Mouse (Mus musculus) hindbrain, embryonic 14.5 days (tissue): ENCODE measurements around the gene Col26a1. TPM values are rescaled to one million over a fixed set of nuclear protein-coding genes. Genes with fewer than 3 reads are reported as not detected.

Experiments
- ATAC-seq: fragments of 200-750 bp; cut with Nextera tagmentation; 2 replicates; pipeline ENCODE4 v1.8.0; 2017; ENCODE audit warnings: moderate number of reproducible peaks, mild to moderate bottlenecking, moderate TSS enrichment, moderate library complexity; ENCODE audit not compliant: low FRiP score
- DNase-seq: peaks from one replicate; pipeline ENCODE4 v3.0.0-alpha.2; 2015; ENCODE audit warnings: low spot score
- H3K27ac ChIP-seq: fragments of 300-500 bp; sonication (generic); 2 replicates; pipeline ENCODE4 v1.5.1; 2014; ENCODE audit warnings: mild to moderate bottlenecking, moderate library complexity
- H3K27me3 ChIP-seq: fragments of 300-500 bp; sonication (generic); 2 replicates; pipeline ENCODE4 v1.6.1; 2014; ENCODE audit warnings: mild to moderate bottlenecking, low read length, mixed read lengths; ENCODE audit not compliant: control insufficient read depth, insufficient read depth
- H3K36me3 ChIP-seq: fragments of 300-500 bp; sonication (generic); replicated peaks from 2 replicates; pipeline ENCODE4 v1.6.1; 2014; ENCODE audit not compliant: control insufficient read depth, insufficient read depth
- H3K4me1 ChIP-seq: fragments of 300-500 bp; sonication (generic); replicated peaks from 2 replicates; pipeline ENCODE4 v1.6.1; 2014; ENCODE audit warnings: antibody characterized with exemption, low read length, mixed read lengths; ENCODE audit not compliant: control insufficient read depth, insufficient read depth
- H3K4me2 ChIP-seq: fragments of 300-500 bp; sonication (generic); replicated peaks from 2 replicates; pipeline ENCODE4 v1.6.1; 2014; ENCODE audit warnings: mild to moderate bottlenecking, moderate library complexity
- H3K4me3 ChIP-seq: fragments of 300-500 bp; sonication (generic); replicated peaks from 2 replicates; pipeline ENCODE4 v1.5.1; 2014; ENCODE audit warnings: mild to moderate bottlenecking, low read length
- H3K9ac ChIP-seq: fragments of 300-500 bp; sonication (generic); 2 replicates; pipeline ENCODE4 v1.6.1; 2014
- H3K9me3 ChIP-seq: fragments of 300-500 bp; sonication (generic); 2 replicates; pipeline ENCODE4 v1.6.1; 2016; ENCODE audit warnings: low read length; ENCODE audit not compliant: control insufficient read depth
- WGBS: fragments of 180-500 bp; shearing (Covaris S2); extraction: QIAGEN DNeasy Blood & Tissue Kit; methylation state at CpG from one replicate; pipeline ENCODE4 v1.1.7; 2014; 5-methylcytosine and 5-hydroxymethylcytosine counted together
- polyA plus RNA-seq: library from polyadenylated mRNA; unstranded; fragments of >200 nt; fragmentation: Nextera tagmentation; extraction: Ambion mirVana; gene quantifications from 2 replicates; pipeline ENCODE4 v1.2.1, GENCODE M21; 2014

The Col26a1 gene
- polyA plus RNA-seq, 1 experiment from 2014 or later, result 27.5 TPM

- 76% methylated on average over 6 of the region's 6 CpGs for WGBS
- no peak for ATAC-seq
- H3K4me3 ChIP-seq, result no peak overlapping the region
Observed at GRCm38 (mm10) chr5:136694976-136695375, 188.0 kb downstream of the Col26a1 start.

GRCm38 (mm10) chr5:136693418-136693817 is 189.6 kb downstream of the Col26a1 start:
- DNase-seq, result no peak
- WGBS, result 76% methylated on average over 7 of the region's 7 CpGs
- H3K36me3 ChIP-seq, result no peaks in the 10 kb centered on the region
- H3K4me1 ChIP-seq, result no peaks in the 10 kb centered on the region
- no peak overlapping the region for H3K27ac ChIP-seq
- no peak overlapping the region for H3K4me2 ChIP-seq
- no peak for ATAC-seq
- no peak overlapping the region for H3K9ac ChIP-seq
- no peaks in the 10 kb centered on the region for H3K27me3 ChIP-seq
- H3K9me3 ChIP-seq, result no peaks in the 10 kb centered on the region
- no peak overlapping the region for H3K4me3 ChIP-seq

More at GRCm38 (mm10) chr5:136694976-136695375, 188.0 kb downstream of the Col26a1 start:
- H3K9ac ChIP-seq, result no peak overlapping the region
- H3K4me2 ChIP-seq, result no peak overlapping the region
- no peaks in the 10 kb centered on the region for H3K4me1 ChIP-seq
- DNase-seq, result no peak
- no peak overlapping the region for H3K27ac ChIP-seq
- no peaks in the 10 kb centered on the region for H3K36me3 ChIP-seq
- H3K9me3 ChIP-seq, result no peaks in the 10 kb centered on the region
- H3K27me3 ChIP-seq, result no peaks in the 10 kb centered on the region

- DNase-seq (no peak), ATAC-seq (no peak)
- 91% methylated on average over 4 of the region's 4 CpGs for WGBS
- H3K9me3 ChIP-seq, result no peaks in the 10 kb centered on the region
- no peak within 1 kb of the TSS for H3K4me2 ChIP-seq
- H3K9ac ChIP-seq, result no peak within 1 kb of the TSS
- H3K36me3 ChIP-seq, result no peaks in the 10 kb centered on the region
- H3K27me3 ChIP-seq, result no peaks in the 10 kb centered on the region
- H3K27ac ChIP-seq, result no peak within 1 kb of the TSS
- H3K4me3 ChIP-seq, result no peak within 1 kb of the TSS
- no peaks in the 10 kb centered on the region for H3K4me1 ChIP-seq
Observed at GRCm38 (mm10) chr5:136692784-136693183, 190.2 kb downstream of the Col26a1 start, which contains the start of gene Myl10. Gene Myl10, plus strand, starts transcription at chr5:136693146.

Other genes starting within 250 kb of the Col26a1 start
- not detected in 2 replicates for gene Myl10, start 190.1 kb downstream of the Col26a1 start, polyA plus RNA-seq
- 118 and 133 TPM in 2 replicates for gene Ift22, start 24.9 kb upstream of the Col26a1 start, polyA plus RNA-seq
- 391 and 425 TPM in 2 replicates for gene Fis1, start 70.1 kb upstream of the Col26a1 start, polyA plus RNA-seq
- 0.13 TPM in 1 of 2 replicates, not detected in the other for gene Cldn15, start 83.4 kb upstream of the Col26a1 start, polyA plus RNA-seq
- gene Plod3, start 103.8 kb upstream of the Col26a1 start, polyA plus RNA-seq, result 30.1 and 30.7 TPM in 2 replicates
- gene Znhit1, start 104.8 kb upstream of the Col26a1 start, polyA plus RNA-seq, result 116 and 121 TPM in 2 replicates
- 7.0 and 9.7 TPM in 2 replicates for gene Vgf, start 143.2 kb upstream of the Col26a1 start, polyA plus RNA-seq
- gene Ap1s1, start 162.9 kb upstream of the Col26a1 start, polyA plus RNA-seq, result 192 and 201 TPM in 2 replicates
- 0.25 TPM in 2 replicates for gene Serpine1, start 189.1 kb upstream of the Col26a1 start, polyA plus RNA-seq
- 3.3 and 3.9 TPM in 2 replicates for gene Trim56, start 233.0 kb upstream of the Col26a1 start, polyA plus RNA-seq